Mouse (Mus musculus) Patski (cell line): ENCODE measurements around the gene Rflna. TPM values are rescaled to one million over a fixed set of nuclear protein-coding genes. Genes with fewer than 3 reads are reported as not detected.

Experiments used
- ATAC-seq: fragments of 100-300 bp; one replicate; pipeline ENCODE4 v1.8.0; 2021
- CTCF ChIA-PET: fragments of 350-600 bp; sonication (Branson Sonifier 250); formaldehyde crosslinking; loops from one replicate; lab custom pipeline; 2022; ENCODE audit warnings: inconsistent platforms; lab: Charles Lee
- POLR2A ChIA-PET: fragments of 350-600 bp; sonication (Branson Sonifier 250); formaldehyde crosslinking; loops from one replicate; lab custom pipeline; 2022; ENCODE audit warnings: antibody characterized with exemption, inconsistent platforms; lab: Charles Lee
- DNase-seq: peaks from one replicate; pipeline ENCODE4 v3.0.0-alpha.2; 2011; ENCODE audit warnings: low read depth, low spot score
- H3K27me3 ChIP-seq: fragments of 371-371 bp; one replicate; pipeline ENCODE4 v1.5.1; 2021
- CTCF ChIP-seq: fragments of 100-300 bp; IDR thresholded peaks from one replicate; pipeline ENCODE4 v1.5.1; 2021
- in situ Hi-C: fragments of 300-500 bp; cut with MboI; formaldehyde crosslinking; loops from 3 replicates; pipeline ENCODE4 v1.11.1; 2018; ENCODE audit warnings: low pct_unique_long_range_greater_than_20kb, mixed read lengths
- polyA plus RNA-seq: library from polyadenylated mRNA; unstranded; gene quantifications from one replicate; pipeline ENCODE4 v1.2.3, GENCODE M21; 2021

Rflna gene
- polyA plus RNA-seq, 1 experiment from 2014 or later: 0.13 TPM

DNA sequence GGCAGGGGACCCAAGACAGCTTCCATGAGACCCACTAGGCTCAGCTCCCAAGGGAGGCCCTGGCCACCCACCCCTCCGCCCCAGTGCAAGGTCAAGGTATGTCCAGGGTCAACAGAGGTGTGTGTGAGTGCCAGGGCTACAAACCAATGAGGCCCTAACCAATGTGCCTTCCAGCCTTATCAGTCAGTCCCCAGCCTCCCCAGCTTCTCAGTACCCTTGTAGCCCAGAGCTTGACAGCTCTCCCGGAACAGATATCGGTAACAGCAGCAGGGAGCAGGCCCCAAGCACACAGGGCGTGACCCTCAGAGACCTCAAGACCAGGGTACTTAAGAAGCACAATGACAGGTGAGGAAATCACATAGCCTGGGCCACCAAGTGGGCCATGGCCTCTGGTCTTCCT is 46.5 kb downstream of the Rflna start:
- no peaks in the 10 kb centered on the region for H3K27me3 ChIP-seq
- in situ Hi-C loops: no loop called here
- ChIA-PET POLR2A (interaction anchor here (1.6 kb wide), 1 partner anchor 10 kb away, joined by 3 read pairs; no protein-coding TSS in a partner anchor), CTCF (interaction anchor here (1.2 to 1.9 kb wide), 2 partner anchors 9 to 53 kb away, joined by 3 to 4 read pairs; no protein-coding TSS in a partner anchor)
- ATAC-seq: no peak
- TF ChIP-seq CTCF: no peak
- DNase-seq: no peak

DNA sequence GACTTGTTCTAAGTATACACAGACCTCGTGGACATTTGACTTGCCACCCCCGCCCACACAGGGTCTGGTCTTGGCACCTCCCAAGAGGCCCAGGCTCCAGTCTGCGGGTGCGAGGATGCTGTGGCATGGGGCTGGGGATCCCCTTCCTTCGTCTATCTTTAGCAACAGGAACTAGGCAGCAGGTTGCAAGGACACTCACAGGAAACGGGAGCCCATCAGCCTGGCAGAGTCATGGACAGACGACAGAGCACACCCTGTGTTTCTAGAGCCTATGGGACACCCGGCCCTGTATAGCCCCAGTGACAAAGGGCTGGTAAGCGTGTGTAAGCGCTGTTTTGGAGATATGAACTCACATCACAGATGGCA is 49.2 kb downstream of the Rflna start:
- CTCF ChIA-PET: no interaction called here

DNA sequence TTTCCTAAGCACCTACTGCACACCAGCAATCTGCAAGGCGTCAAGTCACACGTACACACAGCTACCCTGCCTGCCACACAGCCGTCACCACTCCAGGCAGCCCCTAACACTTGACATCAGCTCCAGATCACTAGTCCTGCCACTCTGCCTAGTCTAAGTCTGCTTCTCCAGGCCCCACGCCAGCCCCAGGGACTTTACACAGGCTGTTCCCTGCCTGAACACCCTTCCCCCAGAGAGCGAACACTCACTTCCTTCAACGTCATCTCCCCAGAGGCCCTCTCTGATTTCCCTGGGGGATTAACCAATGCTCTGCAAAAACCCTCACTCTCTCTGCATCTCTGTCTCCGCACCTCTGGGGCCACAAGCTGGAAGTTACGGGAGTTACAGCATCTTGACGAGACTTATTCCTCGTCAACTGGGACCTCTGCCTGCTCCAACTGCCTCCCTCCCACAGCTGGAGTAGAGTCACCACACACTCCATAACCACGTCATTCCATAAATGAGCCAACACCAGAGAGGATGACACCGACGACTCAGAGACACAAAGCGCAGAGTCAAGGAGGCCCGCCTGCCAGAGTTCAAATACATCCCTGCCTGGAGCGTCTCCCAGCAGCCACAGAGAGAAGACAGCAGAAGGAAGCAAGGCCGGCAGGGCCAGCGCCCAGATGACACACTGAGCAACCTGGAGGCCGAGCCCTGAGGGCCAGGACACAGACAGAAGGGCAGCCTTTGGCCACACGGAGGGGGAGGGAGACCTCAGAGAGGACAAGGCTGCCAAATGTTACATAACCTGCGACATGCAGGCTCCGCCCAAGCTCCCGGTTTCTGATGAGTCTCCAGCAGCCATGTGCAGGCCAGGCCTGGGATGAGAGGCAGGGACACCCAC is 49.8 kb downstream of the Rflna start:
- POLR2A ChIA-PET: no interaction called here
- ATAC-seq (no peak), DNase-seq (no peak)
- H3K27me3 ChIP-seq: no peaks in the 10 kb centered on the region
- no peak for TF ChIP-seq CTCF
- in situ Hi-C loops: no loop called here
- CTCF ChIA-PET: interaction anchor here (2.6 kb wide), 1 partner anchor 14 kb away, joined by 10 read pairs; no protein-coding TSS in a partner anchor

More for the DNA sequence above, 49.2 kb downstream of the Rflna start:
- ATAC-seq: no peak
- H3K27me3 ChIP-seq: no peaks in the 10 kb centered on the region
- POLR2A ChIA-PET: no interaction called here
- in situ Hi-C loops: no loop called here
- no peak for TF ChIP-seq CTCF
- no peak for DNase-seq

DNA sequence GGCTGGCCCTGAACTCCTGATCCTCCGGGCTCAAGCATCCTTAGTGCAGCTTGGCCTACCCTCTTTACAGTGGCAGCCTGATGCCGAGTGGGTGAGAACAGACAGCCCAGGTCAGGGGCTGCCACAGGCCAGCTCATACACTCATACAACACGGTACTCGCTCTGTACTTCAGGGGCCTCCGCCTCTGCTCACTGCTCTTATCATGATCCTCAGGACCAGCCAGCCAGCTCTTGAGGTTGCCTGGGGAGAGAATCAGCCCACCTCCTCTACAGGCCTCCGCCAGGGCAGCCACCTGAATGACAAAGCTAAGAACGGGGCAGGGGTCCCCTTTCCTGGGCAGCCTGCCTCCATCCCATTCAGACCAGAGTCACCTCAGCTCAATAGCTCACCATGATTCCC is 50.6 kb downstream of the Rflna start:
- DNase-seq: no peak
- in situ Hi-C loops: no loop called here
- ATAC-seq: no peak
- TF ChIP-seq CTCF: no peak
- ChIA-PET POLR2A (no interaction called here), CTCF (interaction anchor here (1.0 to 2.6 kb wide), 3 partner anchors 13 to 134 kb away, joined by 3 to 10 read pairs (median 3); no protein-coding TSS in a partner anchor)
- no peaks in the 10 kb centered on the region for H3K27me3 ChIP-seq

DNA sequence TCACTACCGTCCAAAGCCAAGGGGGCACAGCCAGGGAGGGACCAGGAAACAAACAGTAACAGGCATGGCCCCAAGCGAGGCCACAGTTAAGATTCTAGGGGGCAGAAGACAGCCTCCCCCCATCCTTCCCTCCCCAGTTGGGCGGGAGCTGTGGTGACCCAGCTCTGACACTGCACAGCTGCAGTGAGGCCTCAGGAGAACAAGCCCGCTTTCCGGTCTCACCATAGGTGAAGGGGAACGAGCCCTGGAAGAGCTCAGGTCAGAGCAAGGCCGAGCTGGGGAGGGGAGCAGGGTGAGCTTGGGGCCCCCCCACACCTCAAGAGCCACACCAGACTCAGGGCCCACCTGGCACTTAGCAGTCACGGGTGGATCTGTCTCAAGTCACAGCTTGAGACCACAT is 52.9 kb downstream of the Rflna start:
- DNase-seq: no peak
- in situ Hi-C loops: no loop called here
- ATAC-seq: no peak
- H3K27me3 ChIP-seq: no peaks in the 10 kb centered on the region
- TF ChIP-seq CTCF: no peak
- ChIA-PET CTCF (interaction anchor here (1.0 to 2.6 kb wide), 6 partner anchors 9 to 147 kb away, joined by 3 to 15 read pairs (median 4); no protein-coding TSS in a partner anchor), POLR2A (interaction anchor here (0.8 to 0.9 kb wide), 2 partner anchors 16 to 31 kb away, joined by 3 read pairs; no protein-coding TSS in a partner anchor)

DNA sequence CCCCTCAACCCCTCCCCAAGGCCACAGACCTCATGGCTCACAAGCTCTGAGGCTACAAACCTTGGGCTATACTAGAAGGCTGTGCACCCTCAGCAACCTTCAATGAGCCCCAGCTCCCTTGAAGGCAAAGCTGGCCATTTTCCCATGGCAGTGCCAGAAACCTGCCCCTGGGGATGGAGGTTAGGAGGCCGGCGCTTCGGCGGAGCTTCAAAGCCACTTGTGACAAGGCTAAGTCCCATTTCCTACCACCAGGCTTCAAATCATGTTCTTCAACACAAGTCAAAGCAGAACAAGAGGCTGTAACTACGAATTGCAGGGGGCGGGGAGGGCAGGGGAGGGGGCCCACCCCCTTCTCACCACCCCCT is 53.3 kb downstream of the Rflna start:
- TF ChIP-seq CTCF: no peak
- ChIA-PET CTCF (interaction anchor here (1.0 to 2.3 kb wide), 5 partner anchors 10 to 147 kb away, joined by 3 to 15 read pairs (median 4); no protein-coding TSS in a partner anchor), POLR2A (interaction anchor here (0.8 to 1.1 kb wide), 3 partner anchors 14 to 31 kb away, joined by 3 read pairs; no protein-coding TSS in a partner anchor)
- DNase-seq (no peak), ATAC-seq (no peak)
- in situ Hi-C loops: no loop called here
- H3K27me3 ChIP-seq: no peaks in the 10 kb centered on the region

DNA sequence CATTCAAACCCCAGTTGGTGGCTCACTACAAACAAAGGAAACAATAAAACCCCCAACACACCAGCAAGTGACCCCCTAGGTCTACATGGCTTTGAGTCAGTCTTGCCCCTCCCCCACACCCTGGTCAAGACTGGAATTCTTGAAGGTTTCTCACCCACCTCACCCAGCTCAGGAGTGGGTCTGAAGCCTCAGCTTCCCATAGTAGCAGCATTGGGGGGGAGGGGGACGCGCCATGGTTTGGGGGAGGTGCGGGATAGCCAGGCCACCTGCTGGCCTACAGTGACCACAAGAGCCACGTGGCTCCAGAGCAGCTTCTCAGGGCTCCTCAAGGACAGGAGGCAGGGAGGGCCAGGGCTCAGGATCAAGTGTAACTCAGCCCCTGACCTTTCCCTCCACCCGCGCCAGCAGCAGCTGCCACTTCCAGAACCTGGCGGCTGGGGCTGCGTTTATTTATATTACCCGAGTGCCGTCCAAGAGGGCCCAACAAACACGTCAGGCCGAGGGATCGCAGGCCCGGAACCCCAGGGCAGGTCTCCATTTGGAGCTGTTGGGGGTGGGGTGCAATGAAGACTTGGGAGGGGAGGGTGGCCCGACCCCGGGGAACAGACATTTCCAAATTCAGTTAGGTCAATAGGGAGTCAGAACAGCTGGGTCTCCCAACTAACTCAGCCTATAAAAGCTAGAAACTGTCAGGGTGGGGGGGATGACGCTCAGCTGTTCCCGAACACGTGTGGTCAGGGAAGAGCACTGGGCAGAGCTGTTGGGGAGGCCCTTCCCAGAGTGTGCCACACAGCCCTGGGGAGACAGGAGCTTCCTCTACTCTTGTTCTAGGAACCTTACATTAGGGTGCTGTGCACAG is 53.9 kb downstream of the Rflna start:
- ChIA-PET CTCF (interaction anchor here (1.0 to 2.3 kb wide), 6 partner anchors 10 to 148 kb away, joined by 3 to 15 read pairs (median 4); no protein-coding TSS in a partner anchor), POLR2A (interaction anchor here (0.6 to 1.1 kb wide), 4 partner anchors 13 to 568 kb away, joined by 3 read pairs; no protein-coding TSS in a partner anchor)
- ATAC-seq (no peak), DNase-seq (no peak)
- in situ Hi-C loops: no loop called here
- no peak for TF ChIP-seq CTCF
- no peaks in the 10 kb centered on the region for H3K27me3 ChIP-seq

DNA sequence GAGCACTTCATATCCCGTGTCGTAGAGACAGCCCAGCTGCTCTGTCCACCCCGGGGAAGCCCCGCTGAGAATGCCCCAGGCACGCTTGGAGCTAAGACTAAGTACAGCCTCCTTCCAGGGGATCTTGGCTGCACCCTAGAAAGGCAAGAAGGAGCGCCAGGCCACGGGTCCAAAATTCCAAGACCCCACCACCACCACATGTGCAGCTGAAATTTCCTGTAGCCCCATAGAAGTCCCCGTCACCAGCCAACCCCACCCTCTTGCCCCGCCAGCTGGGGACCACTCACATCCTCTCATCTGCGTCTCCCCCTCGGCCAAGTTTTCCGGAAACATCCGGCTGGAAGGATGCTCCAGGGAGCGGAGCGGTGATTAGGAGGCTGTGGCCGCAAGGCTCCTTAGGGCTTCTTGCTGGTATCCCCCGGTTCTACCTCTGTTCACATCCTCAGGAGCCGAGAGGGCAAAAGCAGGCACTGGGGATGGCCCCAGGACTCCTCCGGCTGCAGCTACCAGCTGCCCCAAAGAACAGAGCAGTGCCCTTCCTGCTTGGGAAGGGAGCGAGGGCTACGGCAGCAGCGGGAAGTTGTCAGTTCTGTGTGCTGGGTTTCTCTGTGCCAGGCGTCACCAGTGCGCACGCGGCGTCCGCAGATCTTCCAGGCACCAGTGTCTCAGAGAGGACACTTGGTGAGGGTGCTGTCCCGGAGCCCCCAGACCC is 54.7 kb downstream of the Rflna start:
- DNase-seq (no peak), ATAC-seq (no peak)
- ChIA-PET POLR2A (interaction anchor here (0.6 to 1.1 kb wide), 3 partner anchors 12 to 569 kb away, joined by 3 read pairs; no protein-coding TSS in a partner anchor), CTCF (interaction anchor here (1.1 to 2.1 kb wide), 6 partner anchors 8 to 16 kb away, joined by 3 to 15 read pairs (median 4); no protein-coding TSS in a partner anchor)
- in situ Hi-C loops: no loop called here
- no peaks in the 10 kb centered on the region for H3K27me3 ChIP-seq
- no peak for TF ChIP-seq CTCF

DNA sequence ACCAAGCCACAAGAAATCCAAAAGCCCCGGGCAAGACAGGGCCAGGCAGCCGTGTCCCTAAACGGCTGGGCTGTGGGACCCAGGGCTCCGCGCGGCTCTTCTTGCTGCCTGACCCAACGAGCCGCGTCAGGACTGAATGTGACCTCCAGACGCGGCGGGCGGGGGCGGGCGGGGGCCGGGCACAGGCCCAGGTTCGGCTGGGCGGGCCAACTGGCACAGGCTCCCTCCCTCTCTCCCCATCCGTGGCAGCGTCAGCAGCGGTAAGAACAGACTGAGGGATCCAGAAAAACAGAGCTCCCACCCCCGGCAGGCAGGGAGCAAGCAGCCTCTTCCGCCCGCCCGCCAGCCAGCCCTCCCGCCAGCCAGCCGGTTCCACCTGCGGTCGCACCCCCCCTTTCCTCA is 55.2 kb downstream of the Rflna start:
- no peak for TF ChIP-seq CTCF
- in situ Hi-C loops: no loop called here
- peak; percentile 23 for ATAC-seq
- H3K27me3 ChIP-seq: no peaks in the 10 kb centered on the region
- ChIA-PET POLR2A (interaction anchor here (1.5 kb wide), 1 partner anchor 12 kb away, joined by 4 read pairs; no protein-coding TSS in a partner anchor), CTCF (interaction anchor here (1.2 to 1.7 kb wide), 2 partner anchors 9 kb away, joined by 4 to 6 read pairs; no protein-coding TSS in a partner anchor)
- no peak for DNase-seq

Other genes starting within 250 kb of the Rflna start
- gene Ccdc92, start 140.8 kb upstream of the Rflna start, polyA plus RNA-seq: 26.5 TPM
- 121 TPM for gene Zfp664, start 140.5 kb upstream of the Rflna start, polyA plus RNA-seq
- 98.6 TPM for gene Ncor2, start 176.0 kb downstream of the Rflna start, polyA plus RNA-seq